11 mouse cellular contexts compared by ENCODE assay signal in genomic region chr2:38933931-38934330, GRCm38 (mm10). TPM values are rescaled to one million over a fixed set of nuclear protein-coding genes. Genes with fewer than 3 reads are reported as not detected.
DNase-seq lines count a peak whose midpoint lies in the region; ATAC-seq and TF ChIP-seq lines count a peak whose summit lies in the region.
"Had no signal": no experiment of that assay in that cellular context is flagged by ENCODE, and none has a peak within 500 bp of the region (broad histone marks: within the 10 kb centered on the region; RNA-seq: fewer than 3 reads in every experiment).

No protein-coding gene starts in this region.

- no peak for TF ChIP-seq CTCF in layer of hippocampus, adult 2 months (conservative IDR thresholded peaks at IDR 0.05)

- H3K4me3 ChIP-seq in heart, embryonic 13.5 days: no peak overlapping the region
- no peak overlapping the region for H3K4me3 ChIP-seq in midbrain, embryonic 11.5 days (ENCODE audit: low read depth, low read length)
- H3K4me3 ChIP-seq in midbrain, embryonic 16.5 days (ENCODE audit: low read depth, low read length): no peak overlapping the region
- H3K4me3 ChIP-seq in embryonic facial prominence, embryonic 15.5 days (replicated peaks): no peak overlapping the region
- H3K4me3 ChIP-seq in stomach, embryonic 15.5 days (replicated peaks): no peak overlapping the region
- no peak overlapping the region for H3K4me3 ChIP-seq in layer of hippocampus, adult 2 months
- H3K4me3 ChIP-seq: left cerebral cortex, adult 2 months; megakaryocyte, embryonic 14.5 days had no signal

- DNase-seq in heart, postnatal 14 days: no peak
- peak; percentile 80 for DNase-seq in midbrain, embryonic 11.5 days (ENCODE audit: low spot score, missing footprints)
- no peak for DNase-seq in gastrocnemius, postnatal 25 days
- no peak for DNase-seq in layer of hippocampus, adult 2 months (ENCODE audit: low spot score in 2 of 2)
- DNase-seq: thymus, postnatal 36 days had no signal

- H3K27me3 ChIP-seq in heart, embryonic 13.5 days (replicated peaks): peaks cover 10% of the 10 kb centered on the region; the same call in 1 of the 2 replicates
- H3K27me3 ChIP-seq in midbrain, embryonic 11.5 days (ENCODE audit: control insufficient read depth, insufficient read depth, low read length): no peaks in the 10 kb centered on the region
- peaks cover 2% of the 10 kb centered on the region for H3K27me3 ChIP-seq in midbrain, embryonic 16.5 days (ENCODE audit: control insufficient read depth, insufficient read depth, low read depth, low read length)
- H3K27me3 ChIP-seq in embryonic facial prominence, embryonic 15.5 days: no peaks in the 10 kb centered on the region
- no peaks in the 10 kb centered on the region for H3K27me3 ChIP-seq in stomach, embryonic 15.5 days (replicated peaks)

- ATAC-seq in heart, embryonic 13.5 days (ENCODE audit: extremely low read depth, insufficient number of reproducible peaks, low FRiP score, low TSS enrichment): no peak
- ATAC-seq in midbrain, embryonic 11.5 days (ENCODE audit: low FRiP score): no peak
- no peak for ATAC-seq in midbrain, embryonic 16.5 days
- no peak for ATAC-seq in embryonic facial prominence, embryonic 15.5 days (ENCODE audit: insufficient number of reproducible peaks, low FRiP score, low TSS enrichment, low read depth)
- 0 out of 2 replicates have a peak, but pooled peaks have one; percentile 51 for ATAC-seq in stomach, embryonic 15.5 days (ENCODE audit: insufficient read depth, low FRiP score, low read depth)

- H3K9me3 ChIP-seq in heart, embryonic 13.5 days: 0 out of 2 replicates have a peak, but pooled peaks cover under 1% of the 10 kb centered on the region
- no peaks in the 10 kb centered on the region for H3K9me3 ChIP-seq in midbrain, embryonic 11.5 days (ENCODE audit: control insufficient read depth, low read length)
- H3K9me3 ChIP-seq in midbrain, embryonic 16.5 days (replicated peaks; ENCODE audit: control insufficient read depth, low read length, poor library complexity, severe bottlenecking): no peaks in the 10 kb centered on the region
- no peaks in the 10 kb centered on the region for H3K9me3 ChIP-seq in embryonic facial prominence, embryonic 15.5 days (replicated peaks)
- no peaks in the 10 kb centered on the region for H3K9me3 ChIP-seq in stomach, embryonic 15.5 days

- intact Hi-C loops in heart, postnatal 14 days (cut with DNase I): no loop called here

- peak overlapping the region; percentile 33 for H3K9ac ChIP-seq in heart, embryonic 13.5 days
- no peak overlapping the region for H3K9ac ChIP-seq in midbrain, embryonic 11.5 days (ENCODE audit: low read length)
- H3K9ac ChIP-seq in midbrain, embryonic 16.5 days (ENCODE audit: low read depth, low read length): no peak overlapping the region
- no peak overlapping the region for H3K9ac ChIP-seq in embryonic facial prominence, embryonic 15.5 days
- no peak overlapping the region for H3K9ac ChIP-seq in stomach, embryonic 15.5 days

- no peaks in the 10 kb centered on the region for H3K36me3 ChIP-seq in heart, embryonic 13.5 days
- no peaks in the 10 kb centered on the region for H3K36me3 ChIP-seq in midbrain, embryonic 11.5 days (ENCODE audit: control insufficient read depth, insufficient read depth, low read length)
- H3K36me3 ChIP-seq in midbrain, embryonic 16.5 days (ENCODE audit: control insufficient read depth, insufficient read depth, low read length): no peaks in the 10 kb centered on the region
- H3K36me3 ChIP-seq in embryonic facial prominence, embryonic 15.5 days: no peaks in the 10 kb centered on the region
- no peaks in the 10 kb centered on the region for H3K36me3 ChIP-seq in stomach, embryonic 15.5 days

- H3K27ac ChIP-seq in heart, embryonic 13.5 days (replicated peaks): peak overlapping the region; percentile 73
- no peak overlapping the region; the same call in 1 of the 2 replicates for H3K27ac ChIP-seq in midbrain, embryonic 11.5 days (ENCODE audit: low read depth, low read length)
- H3K27ac ChIP-seq in midbrain, embryonic 16.5 days (ENCODE audit: low read length): no peak overlapping the region
- peak overlapping the region; percentile 82 for H3K27ac ChIP-seq in embryonic facial prominence, embryonic 15.5 days (replicated peaks)
- peak overlapping the region; percentile 33; the same call in 1 of the 2 replicates for H3K27ac ChIP-seq in stomach, embryonic 15.5 days
- no peak overlapping the region for H3K27ac ChIP-seq in layer of hippocampus, adult 2 months
- H3K27ac ChIP-seq: left cerebral cortex, adult 2 months had no signal

- 17% methylated on average over 2 of the region's 2 CpGs for WGBS in heart, embryonic 13.5 days
- 19% methylated on average over 2 of the region's 2 CpGs for WGBS in midbrain, embryonic 11.5 days
- 12% methylated on average over 2 of the region's 2 CpGs for WGBS in midbrain, embryonic 16.5 days
- 14% methylated on average over 2 of the region's 2 CpGs for WGBS in embryonic facial prominence, embryonic 15.5 days
- WGBS in stomach, embryonic 15.5 days: 18% methylated on average over 2 of the region's 2 CpGs

- H3K4me1 ChIP-seq in heart, embryonic 13.5 days: peaks cover 39% of the 10 kb centered on the region
- peaks cover 12% of the 10 kb centered on the region for H3K4me1 ChIP-seq in midbrain, embryonic 11.5 days (ENCODE audit: control insufficient read depth, insufficient read depth, low read length)
- H3K4me1 ChIP-seq in midbrain, embryonic 16.5 days (ENCODE audit: control insufficient read depth, insufficient read depth, low read length): peaks cover 7% of the 10 kb centered on the region; the same call in 1 of the 2 replicates
- peaks cover 52% of the 10 kb centered on the region for H3K4me1 ChIP-seq in embryonic facial prominence, embryonic 15.5 days
- peaks cover 23% of the 10 kb centered on the region for H3K4me1 ChIP-seq in stomach, embryonic 15.5 days

- H3K4me2 ChIP-seq in heart, embryonic 13.5 days: peak overlapping the region; percentile 20
- H3K4me2 ChIP-seq in midbrain, embryonic 11.5 days: no peak overlapping the region
- no peak overlapping the region for H3K4me2 ChIP-seq in midbrain, embryonic 16.5 days (ENCODE audit: low read length)
- peak overlapping the region; percentile 25; the same call in 1 of the 2 replicates for H3K4me2 ChIP-seq in embryonic facial prominence, embryonic 15.5 days (replicated peaks)
- peak overlapping the region; percentile 21; the same call in 1 of the 2 replicates for H3K4me2 ChIP-seq in stomach, embryonic 15.5 days

RNA-seq across cellular contexts. Expression of gene Olfml2a, which starts 2.2 kb away (rescaled TPM):
- 5.0 and 5.1 TPM in 2 replicates for polyA plus RNA-seq in heart, embryonic 13.5 days (2015; fragmentation: Nextera tagmentation; extraction: Ambion mirVana)
- total RNA-seq in heart, postnatal 14 days (2021): 10 to 100 TPM; 11.6 to 11.8 TPM
- 1.9 and 2.2 TPM in 2 replicates for polyA plus RNA-seq in midbrain, embryonic 11.5 days (2014; fragmentation: Nextera tagmentation; extraction: Ambion mirVana)
- 3.2 and 3.5 TPM in 2 replicates for polyA plus RNA-seq in midbrain, embryonic 16.5 days (2015; fragmentation: Nextera tagmentation; extraction: Ambion mirVana)
- polyA plus RNA-seq in embryonic facial prominence, embryonic 15.5 days (2015; fragmentation: Nextera tagmentation; extraction: Ambion mirVana): 14.9 and 17.9 TPM in 2 replicates
- 3.5 TPM in 2 replicates for polyA plus RNA-seq in stomach, embryonic 15.5 days (2015; fragmentation: Nextera tagmentation; extraction: Ambion mirVana)
- total RNA-seq in gastrocnemius, postnatal 25 days (2021): 1 to 10 TPM; 6.3 to 7.5 TPM
- 1 to 10 TPM; 1.3 to 1.5 TPM for total RNA-seq in layer of hippocampus, adult 2 months (2021)

RNA-seq across cellular contexts. Expression of gene Nr6a1, which starts 6.4 kb away (rescaled TPM):
- 0.87 and 1.2 TPM in 2 replicates for polyA plus RNA-seq in heart, embryonic 13.5 days (2015; fragmentation: Nextera tagmentation; extraction: Ambion mirVana)
- total RNA-seq in heart, postnatal 14 days (2021): 1 to 10 TPM; 1.2 to 1.3 TPM
- 4.4 and 5.2 TPM in 2 replicates for polyA plus RNA-seq in midbrain, embryonic 11.5 days (2014; fragmentation: Nextera tagmentation; extraction: Ambion mirVana)
- polyA plus RNA-seq in midbrain, embryonic 16.5 days (2015; fragmentation: Nextera tagmentation; extraction: Ambion mirVana): 0.84 and 1.4 TPM in 2 replicates
- polyA plus RNA-seq in embryonic facial prominence, embryonic 15.5 days (2015; fragmentation: Nextera tagmentation; extraction: Ambion mirVana): 1.2 and 1.6 TPM in 2 replicates
- 1.5 and 2.3 TPM in 2 replicates for polyA plus RNA-seq in stomach, embryonic 15.5 days (2015; fragmentation: Nextera tagmentation; extraction: Ambion mirVana)
- total RNA-seq in gastrocnemius, postnatal 25 days (2021): 1 to 10 TPM; 3.0 to 3.7 TPM
- total RNA-seq in layer of hippocampus, adult 2 months (2021): 1 to 10 TPM; 5.6 to 7.0 TPM

Comparison
In these comparisons a context has a peak if more than half of its experiments do, and no peak if none do; other contexts are left out.
1. H3K27ac ChIP-seq: peak in heart, embryonic 13.5 days (single experiment), embryonic facial prominence, embryonic 15.5 days (single experiment) and stomach, embryonic 15.5 days (single experiment); none in midbrain, embryonic 11.5 days (single experiment), midbrain, embryonic 16.5 days (single experiment) and layer of hippocampus, adult 2 months (single experiment).
2. H3K4me2 ChIP-seq: peak in heart, embryonic 13.5 days (single experiment), embryonic facial prominence, embryonic 15.5 days (single experiment) and stomach, embryonic 15.5 days (single experiment); none in midbrain, embryonic 11.5 days (single experiment) and midbrain, embryonic 16.5 days (single experiment).